Mouse (Mus musculus) hindbrain, embryonic 15.5 days (tissue): ENCODE results near the gene Fto. TPM values are rescaled to one million over a fixed set of nuclear protein-coding genes. Genes with fewer than 3 reads are reported as not detected.

ENCODE experiments used
- ATAC-seq: fragments of 200-750 bp; cut with Nextera tagmentation; 2 replicates; pipeline ENCODE4 v1.8.0; 2017; ENCODE audit warnings: low read depth, moderate number of reproducible peaks, moderate TSS enrichment; ENCODE audit not compliant: low FRiP score
- H3K27ac ChIP-seq: fragments of 300-500 bp; sonication (generic); replicated peaks from 2 replicates; pipeline ENCODE4 v1.5.1; 2015; ENCODE audit warnings: mild to moderate bottlenecking, inconsistent platforms
- H3K27me3 ChIP-seq: fragments of 300-500 bp; sonication (generic); 2 replicates; pipeline ENCODE4 v1.6.1; 2015; ENCODE audit warnings: control low read depth, inconsistent platforms
- H3K36me3 ChIP-seq: fragments of 300-500 bp; sonication (generic); 2 replicates; pipeline ENCODE4 v1.6.1; 2015; ENCODE audit warnings: control low read depth, inconsistent platforms
- H3K4me1 ChIP-seq: fragments of 300-500 bp; sonication (generic); replicated peaks from 2 replicates; pipeline ENCODE4 v1.6.1; 2015; ENCODE audit warnings: control low read depth, inconsistent platforms
- H3K4me2 ChIP-seq: fragments of 300-500 bp; sonication (generic); 2 replicates; pipeline ENCODE4 v1.6.1; 2015; ENCODE audit warnings: moderate library complexity, mild to moderate bottlenecking, inconsistent platforms
- H3K4me3 ChIP-seq: fragments of 300-500 bp; sonication (generic); 2 replicates; pipeline ENCODE4 v1.5.1; 2015; ENCODE audit warnings: mild to moderate bottlenecking, inconsistent platforms
- H3K9ac ChIP-seq: fragments of 300-500 bp; sonication (generic); 2 replicates; pipeline ENCODE4 v1.6.1; 2015; ENCODE audit warnings: inconsistent platforms
- H3K9me3 ChIP-seq: fragments of 300-500 bp; sonication (generic); 2 replicates; pipeline ENCODE4 v1.6.1; 2016; ENCODE audit warnings: control low read depth, inconsistent platforms
- WGBS: fragments of 180-500 bp; shearing (Covaris S2); methylation state at CpG from one replicate; pipeline ENCODE4 v1.1.7; 2015; 5-methylcytosine and 5-hydroxymethylcytosine counted together
- polyA plus RNA-seq: library from polyadenylated mRNA; unstranded; fragments of >200 nt; fragmentation: Nextera tagmentation; extraction: Ambion mirVana; gene quantifications from 2 replicates; pipeline ENCODE4 v1.2.1, GENCODE M21; 2015

The Fto gene
- polyA plus RNA-seq, 1 experiment from 2014 or later, result 158 TPM

- 58% methylated on average over 6 of the region's 6 CpGs for WGBS
- no peak overlapping the region for H3K4me3 ChIP-seq
- H3K27ac ChIP-seq, result no peak overlapping the region
- no peak overlapping the region for H3K9ac ChIP-seq
- H3K4me2 ChIP-seq, result no peak overlapping the region
- H3K9me3 ChIP-seq, result no peaks in the 10 kb centered on the region
- no peaks in the 10 kb centered on the region for H3K36me3 ChIP-seq
- no peaks in the 10 kb centered on the region; the same call in 1 of the 2 replicates for H3K27me3 ChIP-seq
- peaks cover 21% of the 10 kb centered on the region for H3K4me1 ChIP-seq
- no peak for ATAC-seq
Measured at GRCm38 (mm10) chr8:91364216-91364615, 50.9 kb downstream of the Fto start.

GRCm38 (mm10) chr8:91365804-91366203, 52.5 kb downstream of the Fto start:
- no peaks in the 10 kb centered on the region; the same call in 1 of the 2 replicates for H3K27me3 ChIP-seq

GRCm38 (mm10) chr8:91370899-91371298, 57.6 kb downstream of the Fto start:
- Histone ChIP-seq H3K9ac (no peak overlapping the region), H3K4me1 (peaks cover 31% of the 10 kb centered on the region), H3K27ac (no peak overlapping the region), H3K27me3 (no peaks in the 10 kb centered on the region; the same call in 1 of the 2 replicates), H3K9me3 (no peaks in the 10 kb centered on the region), H3K36me3 (no peaks in the 10 kb centered on the region), H3K4me3 (no peak overlapping the region), H3K4me2 (no peak overlapping the region)
- ATAC-seq, result no peak
- 36% methylated on average over 12 of the region's 12 CpGs for WGBS

More at GRCm38 (mm10) chr8:91365804-91366203, 52.5 kb downstream of the Fto start:
- no peaks in the 10 kb centered on the region for H3K36me3 ChIP-seq
- no peak overlapping the region for H3K9ac ChIP-seq
- H3K4me1 ChIP-seq, result peaks cover 22% of the 10 kb centered on the region
- no peaks in the 10 kb centered on the region for H3K9me3 ChIP-seq
- H3K4me2 ChIP-seq, result no peak overlapping the region
- H3K4me3 ChIP-seq, result no peak overlapping the region
- ATAC-seq, result no peak
- H3K27ac ChIP-seq, result peak overlapping the region; percentile 41

GRCm38 (mm10) chr8:91371995-91372394, 58.7 kb downstream of the Fto start:
- ATAC-seq, result no peak
- peaks cover 35% of the 10 kb centered on the region for H3K4me1 ChIP-seq
- no peaks in the 10 kb centered on the region for H3K36me3 ChIP-seq
- H3K4me3 ChIP-seq, result no peak overlapping the region
- H3K27me3 ChIP-seq, result no peaks in the 10 kb centered on the region; the same call in 1 of the 2 replicates
- H3K9me3 ChIP-seq, result no peaks in the 10 kb centered on the region
- 43% methylated on average over 4 of the region's 4 CpGs for WGBS
- no peak overlapping the region for H3K27ac ChIP-seq
- no peak overlapping the region for H3K4me2 ChIP-seq
- H3K9ac ChIP-seq, result no peak overlapping the region

GRCm38 (mm10) chr8:91372780-91373577, 59.7 kb downstream of the Fto start:
- ATAC-seq, result no peak
- Histone ChIP-seq H3K9ac (no peak overlapping the region), H3K27ac (no peak overlapping the region), H3K4me2 (no peak overlapping the region), H3K4me1 (peaks cover 35% of the 10 kb centered on the region), H3K36me3 (no peaks in the 10 kb centered on the region), H3K4me3 (no peak overlapping the region), H3K27me3 (no peaks in the 10 kb centered on the region; the same call in 1 of the 2 replicates), H3K9me3 (no peaks in the 10 kb centered on the region)
- WGBS, result 58% methylated on average over 9 of the region's 9 CpGs

GRCm38 (mm10) chr8:91375054-91375938, 62.0 kb downstream of the Fto start:
- WGBS, result 36% methylated on average over 20 of the region's 20 CpGs
- Histone ChIP-seq H3K27me3 (no peaks in the 10 kb centered on the region; the same call in 1 of the 2 replicates), H3K9me3 (no peaks in the 10 kb centered on the region), H3K36me3 (no peaks in the 10 kb centered on the region), H3K27ac (no peak overlapping the region), H3K9ac (no peak overlapping the region), H3K4me3 (no peak overlapping the region), H3K4me2 (no peak overlapping the region), H3K4me1 (peaks cover 47% of the 10 kb centered on the region)
- ATAC-seq, result no peak

- peaks cover 56% of the 10 kb centered on the region for H3K4me1 ChIP-seq
- H3K27ac ChIP-seq, result no peak overlapping the region
- H3K9me3 ChIP-seq, result no peaks in the 10 kb centered on the region
- no peak for ATAC-seq
- H3K4me2 ChIP-seq, result no peak overlapping the region
- 52% methylated on average over 11 of the region's 11 CpGs for WGBS
- H3K4me3 ChIP-seq, result no peak overlapping the region
- H3K36me3 ChIP-seq, result no peaks in the 10 kb centered on the region
- H3K9ac ChIP-seq, result no peak overlapping the region
- H3K27me3 ChIP-seq, result no peaks in the 10 kb centered on the region; the same call in 1 of the 2 replicates
Measured at GRCm38 (mm10) chr8:91376785-91377184, 63.5 kb downstream of the Fto start.

- Histone ChIP-seq H3K27me3 (no peaks in the 10 kb centered on the region; the same call in 1 of the 2 replicates), H3K4me2 (no peak overlapping the region), H3K9ac (no peak overlapping the region), H3K9me3 (no peaks in the 10 kb centered on the region), H3K4me1 (peaks cover 58% of the 10 kb centered on the region), H3K27ac (no peak overlapping the region), H3K36me3 (no peaks in the 10 kb centered on the region), H3K4me3 (no peak overlapping the region)
- 68% methylated on average over 6 of the region's 6 CpGs for WGBS
- ATAC-seq, result no peak
Measured at GRCm38 (mm10) chr8:91377275-91377674, 64.0 kb downstream of the Fto start.

GRCm38 (mm10) chr8:91378846-91379499, 65.6 kb downstream of the Fto start:
- WGBS, result 68% methylated on average over 13 of the region's 13 CpGs
- peak; percentile 84 for ATAC-seq

GRCm38 (mm10) chr8:91380796-91381542, 67.6 kb downstream of the Fto start:
- Histone ChIP-seq H3K4me2 (no peak overlapping the region), H3K4me1 (peaks cover 47% of the 10 kb centered on the region), H3K36me3 (no peaks in the 10 kb centered on the region), H3K9me3 (no peaks in the 10 kb centered on the region), H3K9ac (no peak overlapping the region), H3K4me3 (no peak overlapping the region), H3K27ac (no peak overlapping the region), H3K27me3 (no peaks in the 10 kb centered on the region)
- no peak for ATAC-seq
- 33% methylated on average over 10 of the region's 10 CpGs for WGBS

More at GRCm38 (mm10) chr8:91378846-91379499, 65.6 kb downstream of the Fto start:
- H3K27me3 ChIP-seq, result no peaks in the 10 kb centered on the region; the same call in 1 of the 2 replicates
- no peak overlapping the region for H3K4me3 ChIP-seq
- H3K9ac ChIP-seq, result no peak overlapping the region
- no peak overlapping the region for H3K4me2 ChIP-seq
- H3K4me1 ChIP-seq, result peaks cover 52% of the 10 kb centered on the region
- no peaks in the 10 kb centered on the region for H3K9me3 ChIP-seq
- H3K27ac ChIP-seq, result no peak overlapping the region
- H3K36me3 ChIP-seq, result no peaks in the 10 kb centered on the region

GRCm38 (mm10) chr8:91381543-91382106, 68.3 kb downstream of the Fto start:
- Histone ChIP-seq H3K9ac (no peak overlapping the region), H3K36me3 (no peaks in the 10 kb centered on the region), H3K27ac (no peak overlapping the region), H3K4me2 (no peak overlapping the region), H3K4me1 (peaks cover 45% of the 10 kb centered on the region), H3K9me3 (no peaks in the 10 kb centered on the region), H3K4me3 (no peak overlapping the region), H3K27me3 (no peaks in the 10 kb centered on the region)
- no peak for ATAC-seq
- 13% methylated on average over 7 of the region's 7 CpGs for WGBS
